Mouse (Mus musculus) lung, embryonic 15.5 days (tissue): ENCODE results near the gene Ndst2. TPM values are rescaled to one million over a fixed set of nuclear protein-coding genes. Genes with fewer than 3 reads are reported as not detected.
A peak's percentile ranks its signal among the peaks of the same experiment; 100 is the strongest.
"Not testable (repeated sequence)": the region's sequence is repeated elsewhere in the genome, so short reads cannot be mapped to it uniquely, and the experiment has no call there.

Source experiments
- ATAC-seq: fragments of 200-750 bp; cut with Nextera tagmentation; 2 replicates; pipeline ENCODE4 v1.8.0; 2017; ENCODE audit warnings: moderate number of reproducible peaks, borderline replicate concordance; ENCODE audit not compliant: low FRiP score, low TSS enrichment; ENCODE audit errors: extremely low read depth
- H3K27ac ChIP-seq: fragments of 300-500 bp; sonication (generic); 2 replicates; pipeline ENCODE4 v1.5.1; 2015; ENCODE audit warnings: moderate library complexity, mild to moderate bottlenecking, inconsistent platforms
- H3K27me3 ChIP-seq: fragments of 300-500 bp; sonication (generic); 2 replicates; pipeline ENCODE4 v1.6.1; 2015; ENCODE audit warnings: inconsistent platforms
- H3K36me3 ChIP-seq: fragments of 300-500 bp; sonication (generic); 2 replicates; pipeline ENCODE4 v1.6.1; 2015; ENCODE audit warnings: inconsistent platforms
- H3K4me1 ChIP-seq: fragments of 300-500 bp; sonication (generic); 2 replicates; pipeline ENCODE4 v1.6.1; 2015; ENCODE audit warnings: inconsistent platforms
- H3K4me2 ChIP-seq: fragments of 300-500 bp; sonication (generic); 2 replicates; pipeline ENCODE4 v1.6.1; 2015; ENCODE audit warnings: inconsistent platforms, mild to moderate bottlenecking, moderate library complexity
- H3K4me3 ChIP-seq: fragments of 300-500 bp; sonication (generic); 2 replicates; pipeline ENCODE4 v1.5.1; 2015; ENCODE audit warnings: mild to moderate bottlenecking, inconsistent platforms
- H3K9ac ChIP-seq: fragments of 300-500 bp; sonication (generic); 2 replicates; pipeline ENCODE4 v1.6.1; 2015; ENCODE audit warnings: inconsistent platforms
- H3K9me3 ChIP-seq: fragments of 300-500 bp; sonication (generic); 2 replicates; pipeline ENCODE4 v1.6.1; 2016; ENCODE audit warnings: inconsistent platforms
- WGBS: fragments of 180-500 bp; shearing (Covaris S2); methylation state at CpG from one replicate; pipeline ENCODE4 v1.1.7; 2015; 5-methylcytosine and 5-hydroxymethylcytosine counted together
- polyA plus RNA-seq: library from polyadenylated mRNA; unstranded; fragments of >200 nt; fragmentation: Nextera tagmentation; extraction: Ambion mirVana; gene quantifications from 2 replicates; pipeline ENCODE4 v1.2.1, GENCODE M21; 2015

Gene Ndst2
- polyA plus RNA-seq, 1 experiment from 2014 or later, result 26.9 TPM

GRCm38 (mm10) chr14:20713832-20714231, 20.5 kb downstream of the Ndst2 start:
- Histone ChIP-seq H3K4me1 (peaks cover 9% of the 10 kb centered on the region), H3K9ac (no peak overlapping the region), H3K27me3 (no peaks in the 10 kb centered on the region), H3K27ac (no peak overlapping the region), H3K4me2 (no peak overlapping the region), H3K4me3 (no peak overlapping the region), H3K9me3 (no peaks in the 10 kb centered on the region), H3K36me3 (peaks cover 84% of the 10 kb centered on the region)
- WGBS, result 50% methylated on average over 11 of the region's 11 CpGs
- ATAC-seq, result no peak

DNA sequence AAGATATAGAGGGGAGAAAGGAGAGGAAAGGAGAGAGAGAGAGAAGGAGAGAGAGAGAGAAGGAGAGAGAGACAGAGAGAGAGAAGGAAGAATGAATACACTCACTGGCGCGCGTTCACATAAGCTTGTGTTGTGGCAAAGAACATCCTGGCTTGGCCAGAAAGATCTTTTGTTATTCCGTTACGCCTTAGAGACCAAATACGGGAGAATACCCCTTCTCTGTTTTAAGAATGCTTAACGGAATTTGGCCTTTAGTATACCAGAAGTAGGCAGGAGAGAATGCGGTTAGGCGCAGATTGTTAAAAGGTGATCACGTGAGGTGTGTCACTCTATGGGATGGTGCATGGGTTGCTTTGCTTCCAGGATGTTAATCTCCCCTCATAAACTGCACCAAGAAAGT, 26.1 kb downstream of the Ndst2 start:
- Histone ChIP-seq H3K4me2 (peak overlapping the region; percentile 83), H3K27me3 (no peaks in the 10 kb centered on the region), H3K27ac (peak overlapping the region; percentile 85; the same call in 1 of the 2 replicates), H3K9me3 (no peaks in the 10 kb centered on the region), H3K4me1 (peaks cover 30% of the 10 kb centered on the region), H3K4me3 (peak overlapping the region; percentile 93), H3K9ac (peak overlapping the region; percentile 96), H3K36me3 (peaks cover 42% of the 10 kb centered on the region)
- no peak for ATAC-seq
- WGBS, result 4% methylated on average over 10 of the region's 10 CpGs

GRCm38 (mm10) chr14:20707201-20708190, 26.9 kb downstream of the Ndst2 start, which contains the start of gene Zswim8:
Gene Zswim8 (plus strand): TSS chr14:20707552.
- Histone ChIP-seq H3K4me2 (peak within 1 kb of the TSS; percentile 83), H3K9ac (peak within 1 kb of the TSS; percentile 96), H3K9me3 (no peaks in the 10 kb centered on the region), H3K36me3 (peaks cover 35% of the 10 kb centered on the region), H3K4me1 (peaks cover 30% of the 10 kb centered on the region), H3K27ac (peak within 1 kb of the TSS; percentile 85), H3K4me3 (peak within 1 kb of the TSS; percentile 93), H3K27me3 (no peaks in the 10 kb centered on the region)
- under 1% methylated on average over 80 of the region's 80 CpGs for WGBS
- ATAC-seq, result peak; percentile 95

GRCm38 (mm10) chr14:20703461-20703860, 30.9 kb downstream of the Ndst2 start:
- not testable (repeated sequence) for H3K9me3 ChIP-seq, H3K27me3 ChIP-seq, ATAC-seq
- Histone ChIP-seq H3K4me1 (peaks cover 47% of the 10 kb centered on the region), H3K4me2 (peak overlapping the region; percentile 64), H3K4me3 (peak overlapping the region; percentile 77), H3K9ac (peak overlapping the region; percentile 80), H3K36me3 (peaks cover 15% of the 10 kb centered on the region), H3K27ac (peak overlapping the region; percentile 89)
- 8% methylated on average over 8 of the region's 8 CpGs for WGBS

DNA sequence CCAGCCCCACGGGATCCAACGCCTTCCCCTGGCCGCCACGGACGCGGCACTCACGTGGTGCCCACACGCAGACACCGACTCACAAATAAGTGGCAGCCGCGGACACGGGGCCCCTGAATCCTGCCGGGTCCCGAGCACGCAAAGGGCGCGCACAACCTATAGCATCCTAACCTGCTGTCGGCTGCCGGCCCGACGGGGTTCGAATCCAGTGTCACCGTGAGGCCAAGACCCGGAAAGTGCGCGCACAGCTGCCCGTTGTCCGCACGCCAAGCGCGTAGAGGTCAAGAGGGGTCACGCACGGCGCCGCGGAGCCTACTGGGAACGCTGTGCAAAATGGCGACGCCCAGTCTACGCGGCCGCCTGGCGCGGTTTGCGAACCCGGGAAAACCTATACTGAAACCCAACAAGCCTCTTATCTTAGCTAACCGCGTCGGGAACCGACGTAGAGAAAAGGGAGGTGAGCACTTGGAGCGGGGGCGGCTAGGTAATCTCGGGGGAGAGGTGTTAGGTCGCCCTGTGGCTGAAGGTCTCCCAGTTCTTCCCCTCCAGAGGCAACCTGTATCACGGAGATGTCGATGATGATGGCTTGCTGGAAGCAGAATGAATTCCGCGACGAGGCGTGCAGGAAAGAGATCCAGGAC, 31.5 kb downstream of the Ndst2 start, which contains the start of gene Chchd1:
Gene Chchd1 (plus strand): TSS at position 266 of the 641 bp plus-strand sequence.
- WGBS, result under 1% methylated on average over 61 of the region's 61 CpGs
- H3K36me3 ChIP-seq, result peaks cover 21% of the 10 kb centered on the region
- H3K4me1 ChIP-seq, result peaks cover 51% of the 10 kb centered on the region
- H3K27ac ChIP-seq, result peak within 1 kb of the TSS; percentile 89
- H3K4me3 ChIP-seq, result peak within 1 kb of the TSS; percentile 77
- peak within 1 kb of the TSS; percentile 64 for H3K4me2 ChIP-seq
- no peaks in the 10 kb centered on the region for H3K27me3 ChIP-seq
- peak within 1 kb of the TSS; percentile 80 for H3K9ac ChIP-seq
- peak; percentile 70 for ATAC-seq
- no peaks in the 10 kb centered on the region for H3K9me3 ChIP-seq

DNA sequence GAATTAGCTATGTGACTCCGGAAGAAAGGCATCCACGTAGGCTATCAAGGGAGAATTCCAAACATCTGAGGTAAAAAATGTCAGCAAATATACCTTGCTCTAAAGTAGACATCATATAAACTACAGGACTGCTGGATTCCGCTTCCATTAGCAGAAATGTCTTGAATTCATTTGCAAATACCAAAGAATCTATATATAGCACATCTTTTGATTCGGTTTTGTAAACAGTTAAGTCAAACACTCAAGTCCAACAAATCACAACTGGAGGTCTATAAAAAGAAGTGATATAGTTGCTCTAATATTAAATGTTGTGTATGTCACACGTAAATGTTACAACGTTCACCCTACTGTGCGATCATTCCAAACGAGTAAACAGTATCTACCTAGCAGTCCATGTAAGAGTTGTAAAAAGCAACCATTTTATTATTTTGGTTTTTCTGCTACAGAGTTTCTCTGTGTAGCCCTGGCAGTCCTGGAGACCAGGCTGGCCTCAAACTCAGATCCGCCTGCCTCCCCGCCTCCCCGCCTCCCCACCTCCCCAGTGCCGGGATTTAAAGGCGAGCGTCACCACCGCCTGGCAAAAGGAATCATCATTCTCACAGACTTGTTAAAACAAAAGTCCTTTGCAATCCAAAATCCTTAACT, 32.1 kb downstream of the Ndst2 start:
- 4% methylated on average over 15 of the region's 15 CpGs for whole genome bisulfite sequencing
- H3K9ac ChIP-seq, result peak overlapping the region; percentile 80
- peak overlapping the region; percentile 77 for H3K4me3 ChIP-seq
- peak overlapping the region; percentile 89 for H3K27ac ChIP-seq
- peak overlapping the region; percentile 64 for H3K4me2 ChIP-seq
- peak; percentile 5; the same call in 1 of the 2 replicates for ATAC-seq
- no peaks in the 10 kb centered on the region for H3K27me3 ChIP-seq
- peaks cover 21% of the 10 kb centered on the region for H3K36me3 ChIP-seq
- peaks cover 56% of the 10 kb centered on the region for H3K4me1 ChIP-seq
- H3K9me3 ChIP-seq, result no peaks in the 10 kb centered on the region

DNA sequence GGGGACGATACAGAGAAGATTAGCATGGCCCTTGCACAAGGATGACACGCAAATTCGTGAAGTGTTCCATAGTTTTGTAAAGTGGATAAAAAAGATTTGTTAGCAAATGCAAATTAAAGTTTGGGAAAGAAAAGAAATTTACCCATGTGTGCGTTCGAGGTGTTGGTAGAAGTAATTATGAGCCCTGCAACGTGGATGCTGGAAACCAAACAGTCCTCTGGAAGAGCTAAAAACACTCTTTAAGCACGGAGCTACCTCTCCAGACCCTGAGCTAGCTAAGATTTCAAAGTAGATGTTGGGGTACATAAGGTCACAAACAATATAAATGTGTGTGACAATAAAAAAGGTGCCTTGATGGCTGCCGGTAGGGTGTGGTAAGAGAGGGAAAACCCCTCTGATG, 32.8 kb downstream of the Ndst2 start:
- H3K9me3 ChIP-seq, result no peaks in the 10 kb centered on the region
- H3K4me2 ChIP-seq, result peak overlapping the region; percentile 64
- H3K4me1 ChIP-seq, result peaks cover 60% of the 10 kb centered on the region
- ATAC-seq, result no peak
- WGBS, result 75% methylated on average over 8 of the region's 8 CpGs
- H3K36me3 ChIP-seq, result peaks cover 21% of the 10 kb centered on the region
- peak overlapping the region; percentile 80; the same call in 1 of the 2 replicates for H3K9ac ChIP-seq
- H3K4me3 ChIP-seq, result peak overlapping the region; percentile 77
- H3K27me3 ChIP-seq, result no peaks in the 10 kb centered on the region
- H3K27ac ChIP-seq, result 0 out of 2 replicates have a peak overlapping the region, but pooled peaks have one; percentile 89

DNA sequence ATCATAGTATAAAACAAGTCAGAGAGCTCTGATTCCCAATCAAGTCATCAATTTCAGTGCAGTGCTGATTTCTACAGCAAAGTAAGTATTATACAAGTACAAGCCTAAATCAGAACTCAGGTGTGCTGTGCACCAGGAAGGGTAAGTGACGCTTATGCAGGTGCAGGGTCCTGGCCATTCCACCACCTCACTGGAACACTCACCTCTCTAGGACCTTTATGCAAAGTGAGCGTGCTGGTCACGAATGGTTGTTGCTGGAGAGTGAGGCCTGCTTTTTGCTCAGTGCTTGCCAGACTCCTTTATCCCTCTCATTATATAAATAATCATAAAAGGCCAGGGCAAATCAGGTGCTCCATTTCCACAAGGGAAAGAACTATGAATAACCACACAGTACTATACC, 34.0 kb downstream of the Ndst2 start:
- H3K27me3 ChIP-seq, result no peaks in the 10 kb centered on the region
- no peak overlapping the region for H3K4me2 ChIP-seq
- H3K9ac ChIP-seq, result no peak overlapping the region
- WGBS, result 77% methylated on average over 3 of the region's 3 CpGs
- H3K9me3 ChIP-seq, result no peaks in the 10 kb centered on the region
- no peak overlapping the region for H3K4me3 ChIP-seq
- no peak for ATAC-seq
- H3K4me1 ChIP-seq, result peaks cover 66% of the 10 kb centered on the region
- H3K27ac ChIP-seq, result no peak overlapping the region
- H3K36me3 ChIP-seq, result peaks cover 18% of the 10 kb centered on the region

GRCm38 (mm10) chr14:20698515-20698914, 35.8 kb downstream of the Ndst2 start:
- no peak overlapping the region for H3K4me3 ChIP-seq
- H3K27ac ChIP-seq, result no peak overlapping the region
- ATAC-seq, result no peak
- no peaks in the 10 kb centered on the region for H3K27me3 ChIP-seq
- 0 out of 2 replicates have a peak overlapping the region, but pooled peaks have one; percentile 15 for H3K9ac ChIP-seq
- no peak overlapping the region for H3K4me2 ChIP-seq
- H3K36me3 ChIP-seq, result peaks cover 14% of the 10 kb centered on the region
- 80% methylated on average over 2 of the region's 2 CpGs for whole genome bisulfite sequencing
- peaks cover 66% of the 10 kb centered on the region for H3K4me1 ChIP-seq
- no peaks in the 10 kb centered on the region for H3K9me3 ChIP-seq

GRCm38 (mm10) chr14:20696986-20697385, 37.4 kb downstream of the Ndst2 start:
- ATAC-seq, result no peak
- Histone ChIP-seq H3K9ac (no peak overlapping the region), H3K9me3 (no peaks in the 10 kb centered on the region), H3K4me2 (peak overlapping the region; percentile 74), H3K4me3 (peak overlapping the region; percentile 92), H3K4me1 (peaks cover 65% of the 10 kb centered on the region), H3K36me3 (peaks cover 29% of the 10 kb centered on the region), H3K27ac (no peak overlapping the region), H3K27me3 (no peaks in the 10 kb centered on the region)
- 9% methylated on average over 1 of the region's 1 CpGs for WGBS

DNA sequence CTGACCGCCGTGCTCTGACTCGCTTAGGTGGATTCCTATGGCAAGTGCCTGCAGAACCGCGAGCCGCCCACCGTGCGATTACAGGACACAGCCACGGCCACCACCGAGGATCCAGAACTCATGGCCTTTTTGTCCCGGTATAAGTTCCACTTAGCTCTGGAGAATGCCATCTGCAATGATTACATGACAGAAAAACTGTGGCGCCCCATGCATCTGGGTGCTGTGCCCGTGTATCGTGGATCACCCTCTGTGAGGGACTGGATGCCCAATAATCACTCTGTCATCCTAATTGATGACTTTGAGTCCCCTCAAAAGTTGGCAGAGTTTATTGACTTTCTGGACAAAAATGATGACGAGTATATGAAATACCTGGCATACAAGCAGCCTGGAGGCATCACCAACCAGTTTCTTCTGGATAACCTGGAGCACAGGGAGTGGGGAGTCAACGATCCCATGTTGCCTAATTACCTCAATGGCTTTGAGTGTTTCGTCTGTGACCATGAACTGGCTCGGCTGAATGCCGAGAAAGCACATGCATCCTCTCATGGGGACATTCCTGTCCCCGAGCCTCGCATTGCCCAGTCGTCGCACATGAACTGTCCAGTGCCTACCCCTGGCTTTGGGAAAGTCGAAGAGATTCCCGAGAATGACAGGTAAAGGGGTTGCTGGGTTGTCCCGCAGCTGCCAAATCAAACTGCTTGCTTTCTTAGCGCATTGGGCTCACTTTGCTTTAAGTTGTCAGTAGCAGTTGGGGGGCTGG, 38.4 kb downstream of the Ndst2 start:
- peaks cover 54% of the 10 kb centered on the region for H3K4me1 ChIP-seq
- H3K36me3 ChIP-seq, result peaks cover 40% of the 10 kb centered on the region
- H3K9ac ChIP-seq, result peak overlapping the region; percentile 93
- peak overlapping the region; percentile 99 for H3K27ac ChIP-seq
- peak overlapping the region; percentile 92 for H3K4me3 ChIP-seq
- no peaks in the 10 kb centered on the region for H3K27me3 ChIP-seq
- peak overlapping the region; percentile 74 for H3K4me2 ChIP-seq
- H3K9me3 ChIP-seq, result no peaks in the 10 kb centered on the region
- ATAC-seq, result no peak
- 7% methylated on average over 27 of the region's 27 CpGs for WGBS
